9 mouse cellular contexts compared by ENCODE assay signal in genomic region chr8:78003888-78004543, GRCm38 (mm10).
A peak's percentile ranks its signal among the peaks of the same experiment; 100 is the strongest.
DNase-seq lines count a peak whose midpoint lies in the region; ATAC-seq lines count a peak whose summit lies in the region.
"Had no signal": no experiment of that assay in that cellular context is flagged by ENCODE, and none has a peak within 500 bp of the region (broad histone marks: within the 10 kb centered on the region; RNA-seq: fewer than 3 reads in every experiment).

No protein-coding gene starts in this region.

- H3K9ac ChIP-seq in forebrain, embryonic 14.5 days (ENCODE audit: low read length), result no peak overlapping the region
- no peak overlapping the region for H3K9ac ChIP-seq in hindbrain, embryonic 14.5 days
- H3K9ac ChIP-seq: limb, embryonic 13.5 days had no signal

- WGBS in forebrain, embryonic 14.5 days, result 17% methylated on average over 10 of the region's 10 CpGs
- WGBS in hindbrain, embryonic 14.5 days, result 16% methylated on average over 10 of the region's 10 CpGs

- ATAC-seq in forebrain, embryonic 14.5 days, result peak; percentile 80
- peak; percentile 86 for ATAC-seq in hindbrain, embryonic 14.5 days (ENCODE audit: low FRiP score)
- peak; percentile 94 for ATAC-seq in megakaryocyte progenitor cell, adult 5-6 weeks (replicated peaks; ENCODE audit: poor library complexity)
- no peak for ATAC-seq in erythroid progenitor cell, adult 5-6 weeks (replicated peaks; ENCODE audit: low FRiP score, poor library complexity, severe bottlenecking)

- no peaks in the 10 kb centered on the region for H3K36me3 ChIP-seq in forebrain, embryonic 14.5 days (ENCODE audit: control insufficient read depth, insufficient read depth, low read length)
- no peaks in the 10 kb centered on the region for H3K36me3 ChIP-seq in hindbrain, embryonic 14.5 days (replicated peaks; ENCODE audit: control insufficient read depth, insufficient read depth)
- H3K36me3 ChIP-seq: limb, embryonic 13.5 days had no signal

- DNase-seq in MN1 (ENCODE audit: low spot score), result peak; percentile 74
- peak; percentile 5 for DNase-seq in c-Kit-negative CD71-positive TER-119-positive erythroid progenitor cells, embryonic 14.5 days (ENCODE audit: low read depth, low spot score)
- DNase-seq in forebrain, embryonic 14.5 days (ENCODE audit: low spot score), result peak; percentile 91
- peak; percentile 94 for DNase-seq in hindbrain, embryonic 14.5 days (ENCODE audit: low spot score)
- DNase-seq in layer of hippocampus, postnatal 10 days (ENCODE audit: low spot score in 2 of 2), result peak; percentile 65 to 79
- DNase-seq in right cerebral cortex, adult 18-20 months, result peak; percentile 58

- H3K4me3 ChIP-seq in forebrain, embryonic 14.5 days (ENCODE audit: low read depth, low read length), result no peak overlapping the region
- H3K4me3 ChIP-seq in hindbrain, embryonic 14.5 days (replicated peaks; ENCODE audit: low read length), result no peak overlapping the region
- H3K4me3 ChIP-seq: limb, embryonic 13.5 days had no signal

- peaks cover 11% of the 10 kb centered on the region for H3K4me1 ChIP-seq in forebrain, embryonic 14.5 days (ENCODE audit: control insufficient read depth, insufficient read depth, low read length)
- no peaks in the 10 kb centered on the region for H3K4me1 ChIP-seq in hindbrain, embryonic 14.5 days (replicated peaks; ENCODE audit: control insufficient read depth, insufficient read depth, low read length)

- no peak overlapping the region for H3K4me2 ChIP-seq in forebrain, embryonic 14.5 days (ENCODE audit: low read length)
- H3K4me2 ChIP-seq in hindbrain, embryonic 14.5 days (replicated peaks), result no peak overlapping the region

- H3K9me3 ChIP-seq in forebrain, embryonic 14.5 days (replicated peaks; ENCODE audit: control insufficient read depth, low read length), result no peaks in the 10 kb centered on the region
- no peaks in the 10 kb centered on the region for H3K9me3 ChIP-seq in hindbrain, embryonic 14.5 days (ENCODE audit: control insufficient read depth, low read length)
- H3K9me3 ChIP-seq: limb, embryonic 13.5 days had no signal

- no peak overlapping the region for H3K27ac ChIP-seq in forebrain, embryonic 14.5 days (ENCODE audit: low read depth, low read length)
- H3K27ac ChIP-seq in hindbrain, embryonic 14.5 days, result no peak overlapping the region
- H3K27ac ChIP-seq: limb, embryonic 13.5 days had no signal

- H3K27me3 ChIP-seq in forebrain, embryonic 14.5 days (replicated peaks; ENCODE audit: control insufficient read depth, insufficient read depth, low read length), result no peaks in the 10 kb centered on the region
- no peaks in the 10 kb centered on the region for H3K27me3 ChIP-seq in hindbrain, embryonic 14.5 days (ENCODE audit: control insufficient read depth, insufficient read depth, low read length)
- H3K27me3 ChIP-seq: limb, embryonic 13.5 days had no signal

Comparison
In these comparisons a context has a peak if more than half of its experiments do, and no peak if none do; other contexts are left out.
1. DNase-seq: peak in every context shown above with its lines; median percentile 94 in hindbrain, embryonic 14.5 days; 91 in forebrain, embryonic 14.5 days; 74 in MN1; 72 in layer of hippocampus, postnatal 10 days; 58 in right cerebral cortex, adult 18-20 months; 5 in c-Kit-negative CD71-positive TER-119-positive erythroid progenitor cells, embryonic 14.5 days.